Mouse (Mus musculus): Measurements from ENCODE around the gene Folr2. TPM values are rescaled to one million over a fixed set of nuclear protein-coding genes. Genes with fewer than 3 reads are reported as not detected.

The Folr2 gene
- polyA plus RNA-seq, 1 experiment from 2014 or later = 3.5 TPM

- Histone ChIP-seq H3K36me3 (no peaks in the 10 kb centered on the region), H3K4me2 (no peak overlapping the region), H3K27ac (no peak overlapping the region), H3K27me3 (no peaks in the 10 kb centered on the region), H3K4me3 (no peak overlapping the region), H3K9ac (no peak overlapping the region), H3K9me3 (no peaks in the 10 kb centered on the region), H3K4me1 (replicated peaks) (no peaks in the 10 kb centered on the region)
- ATAC-seq (ENCODE audit: low FRiP score) = no peak
- WGBS = 57% methylated on average over 9 of the region's 9 CpGs
Measured at GRCm38 (mm10) chr7:101882413-101883154, 25.6 kb upstream of the Folr2 start.

- no peaks in the 10 kb centered on the region for H3K27me3 ChIP-seq
- no peaks in the 10 kb centered on the region for H3K9me3 ChIP-seq
- no peak for ATAC-seq (ENCODE audit: low FRiP score)
- H3K27ac ChIP-seq = no peak overlapping the region
- WGBS = 84% methylated on average over 4 of the region's 4 CpGs
- no peaks in the 10 kb centered on the region for H3K4me1 ChIP-seq (replicated peaks)
- no peak overlapping the region for H3K4me2 ChIP-seq
- H3K9ac ChIP-seq = no peak overlapping the region
- H3K36me3 ChIP-seq = no peaks in the 10 kb centered on the region
- H3K4me3 ChIP-seq = no peak overlapping the region
Measured at GRCm38 (mm10) chr7:101880855-101881254, 23.9 kb upstream of the Folr2 start.

- no peak for ATAC-seq (ENCODE audit: low FRiP score)
- no peaks in the 10 kb centered on the region for H3K36me3 ChIP-seq
- WGBS = 97% methylated on average over 1 of the region's 1 CpGs
Measured at GRCm38 (mm10) chr7:101875978-101876377, 19.0 kb upstream of the Folr2 start.

GRCm38 (mm10) chr7:101871296-101871695 lies 14.3 kb upstream of the Folr2 start:
- Histone ChIP-seq H3K27ac (no peak overlapping the region), H3K9me3 (no peaks in the 10 kb centered on the region), H3K27me3 (no peaks in the 10 kb centered on the region), H3K9ac (no peak overlapping the region), H3K4me1 (replicated peaks) (no peaks in the 10 kb centered on the region), H3K36me3 (no peaks in the 10 kb centered on the region), H3K4me3 (no peak overlapping the region), H3K4me2 (no peak overlapping the region)
- WGBS = 85% methylated on average over 3 of the region's 3 CpGs
- no peak for ATAC-seq (ENCODE audit: low FRiP score)

More at GRCm38 (mm10) chr7:101875978-101876377, 19.0 kb upstream of the Folr2 start:
- H3K9me3 ChIP-seq = no peaks in the 10 kb centered on the region
- H3K27me3 ChIP-seq = no peaks in the 10 kb centered on the region
- no peak overlapping the region for H3K4me3 ChIP-seq
- no peak overlapping the region for H3K27ac ChIP-seq
- H3K4me2 ChIP-seq = no peak overlapping the region
- H3K4me1 ChIP-seq (replicated peaks) = no peaks in the 10 kb centered on the region
- no peak overlapping the region for H3K9ac ChIP-seq

GRCm38 (mm10) chr7:101870629-101871028 lies 13.6 kb upstream of the Folr2 start, which contains the start of gene Folr1:
Gene Folr1, minus strand, starts transcription at chr7:101870788.
- no peak for ATAC-seq (ENCODE audit: low FRiP score)
- Histone ChIP-seq H3K4me2 (no peak within 1 kb of the TSS), H3K27ac (no peak within 1 kb of the TSS), H3K36me3 (no peaks in the 10 kb centered on the region), H3K27me3 (no peaks in the 10 kb centered on the region), H3K9me3 (no peaks in the 10 kb centered on the region), H3K9ac (no peak within 1 kb of the TSS), H3K4me3 (no peak within 1 kb of the TSS), H3K4me1 (replicated peaks) (no peaks in the 10 kb centered on the region)
- 69% methylated on average over 2 of the region's 2 CpGs for WGBS

GRCm38 (mm10) chr7:101869163-101869500 lies 12.1 kb upstream of the Folr2 start:
- Histone ChIP-seq H3K9ac (no peak overlapping the region), H3K27me3 (no peaks in the 10 kb centered on the region), H3K36me3 (no peaks in the 10 kb centered on the region), H3K27ac (no peak overlapping the region), H3K4me3 (no peak overlapping the region), H3K9me3 (no peaks in the 10 kb centered on the region), H3K4me2 (no peak overlapping the region), H3K4me1 (replicated peaks) (no peaks in the 10 kb centered on the region)
- ATAC-seq (ENCODE audit: low FRiP score) = no peak
- WGBS = 46% methylated on average over 7 of the region's 7 CpGs

- Histone ChIP-seq H3K9me3 (no peaks in the 10 kb centered on the region), H3K4me1 (replicated peaks) (no peaks in the 10 kb centered on the region), H3K27ac (no peak overlapping the region), H3K4me2 (no peak overlapping the region), H3K27me3 (no peaks in the 10 kb centered on the region), H3K36me3 (no peaks in the 10 kb centered on the region), H3K4me3 (no peak overlapping the region), H3K9ac (no peak overlapping the region)
- ATAC-seq (ENCODE audit: low FRiP score) = no peak
- WGBS = 52% methylated on average over 13 of the region's 13 CpGs
Measured at GRCm38 (mm10) chr7:101868241-101869162, 11.5 kb upstream of the Folr2 start.

GRCm38 (mm10) chr7:101867482-101867881 lies 10.5 kb upstream of the Folr2 start:
- Histone ChIP-seq H3K4me1 (replicated peaks) (no peaks in the 10 kb centered on the region), H3K9me3 (no peaks in the 10 kb centered on the region), H3K9ac (no peak overlapping the region), H3K36me3 (no peaks in the 10 kb centered on the region), H3K4me2 (no peak overlapping the region), H3K27ac (no peak overlapping the region), H3K27me3 (no peaks in the 10 kb centered on the region), H3K4me3 (no peak overlapping the region)
- no peak for ATAC-seq (ENCODE audit: low FRiP score)
- 95% methylated on average over 4 of the region's 4 CpGs for WGBS

- Histone ChIP-seq H3K27ac (no peak overlapping the region), H3K4me3 (no peak overlapping the region), H3K9me3 (no peaks in the 10 kb centered on the region), H3K36me3 (no peaks in the 10 kb centered on the region), H3K27me3 (no peaks in the 10 kb centered on the region), H3K4me1 (replicated peaks) (no peaks in the 10 kb centered on the region), H3K9ac (no peak overlapping the region), H3K4me2 (no peak overlapping the region)
- ATAC-seq (ENCODE audit: low FRiP score) = no peak
- WGBS = 82% methylated on average over 11 of the region's 11 CpGs
Measured at GRCm38 (mm10) chr7:101866491-101867265, 9.7 kb upstream of the Folr2 start.

- no peak within 1 kb of the TSS for H3K4me3 ChIP-seq
- no peaks in the 10 kb centered on the region for H3K36me3 ChIP-seq
- no peaks in the 10 kb centered on the region for H3K4me1 ChIP-seq (replicated peaks)
- no peaks in the 10 kb centered on the region for H3K27me3 ChIP-seq
- ATAC-seq (ENCODE audit: low FRiP score) = no peak
- 80% methylated on average over 3 of the region's 3 CpGs for WGBS
- no peaks in the 10 kb centered on the region for H3K9me3 ChIP-seq
- no peak within 1 kb of the TSS for H3K27ac ChIP-seq
- no peak within 1 kb of the TSS for H3K9ac ChIP-seq
- H3K4me2 ChIP-seq = no peak within 1 kb of the TSS
Measured at GRCm38 (mm10) chr7:101863415-101863814, 6.4 kb upstream of the Folr2 start, which contains the start of gene Anapc15. Gene Anapc15, plus strand, starts transcription at chr7:101863715.

- H3K4me1 ChIP-seq (replicated peaks) = no peaks in the 10 kb centered on the region
- H3K27ac ChIP-seq = no peak overlapping the region
- ATAC-seq (ENCODE audit: low FRiP score) = no peak
- no peak overlapping the region for H3K4me2 ChIP-seq
- no peak overlapping the region for H3K9ac ChIP-seq
- H3K27me3 ChIP-seq = no peaks in the 10 kb centered on the region
- no peaks in the 10 kb centered on the region for H3K36me3 ChIP-seq
- no peaks in the 10 kb centered on the region for H3K9me3 ChIP-seq
- no peak overlapping the region for H3K4me3 ChIP-seq
- WGBS = 83% methylated on average over 3 of the region's 3 CpGs
Measured at GRCm38 (mm10) chr7:101862291-101862690, 5.3 kb upstream of the Folr2 start.

GRCm38 (mm10) chr7:101860978-101861377 lies 4.0 kb upstream of the Folr2 start:
- ATAC-seq (ENCODE audit: low FRiP score) = no peak
- H3K27me3 ChIP-seq = no peaks in the 10 kb centered on the region
- H3K27ac ChIP-seq = no peak overlapping the region
- no peak overlapping the region for H3K4me3 ChIP-seq
- H3K9me3 ChIP-seq = no peaks in the 10 kb centered on the region
- no peak overlapping the region for H3K9ac ChIP-seq
- no peaks in the 10 kb centered on the region for H3K36me3 ChIP-seq
- H3K4me2 ChIP-seq = no peak overlapping the region
- H3K4me1 ChIP-seq (replicated peaks) = no peaks in the 10 kb centered on the region

All from hindbrain, embryonic 13.5 days (tissue).